Comparison of ENCODE assay signal across 18 mouse cellular contexts in genomic region chr9:14061840-14062239, GRCm38 (mm10).
DNase-seq lines count a peak whose midpoint lies in the region; ATAC-seq lines count a peak whose summit lies in the region.
"Had no signal": no experiment of that assay in that cellular context is flagged by ENCODE, and none has a peak within 500 bp of the region (broad histone marks: within the 10 kb centered on the region; RNA-seq: fewer than 3 reads in every experiment).

No protein-coding gene starts in this region.

- 74% methylated on average over 9 of the region's 9 CpGs for WGBS in kidney, embryonic 14.5 days

- peaks cover 10% of the 10 kb centered on the region; the same call in 1 of the 2 replicates for H3K9me3 ChIP-seq in kidney, embryonic 14.5 days (ENCODE audit: control insufficient read depth, low read length)
- H3K9me3 ChIP-seq: stomach, embryonic 15.5 days had no signal

- no peaks in the 10 kb centered on the region for H3K27me3 ChIP-seq in kidney, embryonic 14.5 days (ENCODE audit: control insufficient read depth, insufficient read depth, low read length)
- H3K27me3 ChIP-seq: forebrain, embryonic 13.5 days; hindbrain, embryonic 12.5 days; neural tube, embryonic 12.5 days; stomach, embryonic 15.5 days had no signal

- no peaks in the 10 kb centered on the region for H3K36me3 ChIP-seq in kidney, embryonic 14.5 days (ENCODE audit: control insufficient read depth, insufficient read depth, low read length)
- H3K36me3 ChIP-seq: G1E; hindbrain, embryonic 12.5 days; neural tube, embryonic 12.5 days; stomach, embryonic 15.5 days had no signal

- DNase-seq in kidney, adult 18-20 months, result peak; percentile 27
- peak; percentile 59 for DNase-seq in fat pad, adult 2 months (ENCODE audit: extremely low read depth, low read depth, low spot score)
- peak; percentile 29 for DNase-seq in kidney, postnatal 10 days
- DNase-seq in thymus, postnatal 14 days, result no peak
- no peak for DNase-seq in layer of hippocampus, adult 18-20 months (ENCODE audit: low spot score in 2 of 2)
- DNase-seq: cerebellum, adult 2 months; heart, adult 18-20 months; spleen, adult 18-20 months; thymus, adult 2 months had no signal

- H3K27ac ChIP-seq in kidney, embryonic 14.5 days (ENCODE audit: low read depth, low read length), result no peak overlapping the region
- H3K27ac ChIP-seq: forebrain, embryonic 13.5 days; hindbrain, embryonic 12.5 days; liver, embryonic 14.5 days; neural tube, embryonic 12.5 days; stomach, embryonic 15.5 days had no signal

- no peak overlapping the region for H3K4me2 ChIP-seq in kidney, embryonic 14.5 days (replicated peaks; ENCODE audit: low read depth, low read length)
- H3K4me2 ChIP-seq: forebrain, embryonic 13.5 days; hindbrain, embryonic 12.5 days; neural tube, embryonic 12.5 days; stomach, embryonic 15.5 days had no signal

- ATAC-seq in kidney, embryonic 14.5 days (ENCODE audit: low FRiP score, low TSS enrichment), result no peak
- no peak for ATAC-seq in CD4-positive, CD25-positive, alpha-beta regulatory T cell, adult 4 months
- ATAC-seq: forebrain, embryonic 13.5 days had no signal

- H3K9ac ChIP-seq in kidney, embryonic 14.5 days (ENCODE audit: low read depth, low read length), result no peak overlapping the region
- H3K9ac ChIP-seq: forebrain, embryonic 13.5 days; hindbrain, embryonic 12.5 days; liver, embryonic 14.5 days; neural tube, embryonic 12.5 days; stomach, embryonic 15.5 days had no signal

- no peaks in the 10 kb centered on the region; the same call in 1 of the 2 replicates for H3K4me1 ChIP-seq in kidney, embryonic 14.5 days (ENCODE audit: control insufficient read depth, insufficient read depth, low read length)
- H3K4me1 ChIP-seq: neural tube, embryonic 12.5 days; stomach, embryonic 15.5 days had no signal

- no peak overlapping the region for H3K4me3 ChIP-seq in kidney, embryonic 14.5 days (ENCODE audit: low read length)
- H3K4me3 ChIP-seq: forebrain, embryonic 13.5 days; hindbrain, embryonic 12.5 days; megakaryocyte, embryonic 14.5 days; neural tube, embryonic 12.5 days; stomach, embryonic 15.5 days had no signal

Comparison
In these comparisons a context has a peak if more than half of its experiments do, and no peak if none do; other contexts are left out.
1. DNase-seq: peak in kidney, adult 18-20 months (single experiment), fat pad, adult 2 months (single experiment) and kidney, postnatal 10 days (single experiment); none in thymus, postnatal 14 days (single experiment) and layer of hippocampus, adult 18-20 months (0 of 2).